ENCODE assay signal across 16 mouse cellular contexts in the genomic region with DNA sequence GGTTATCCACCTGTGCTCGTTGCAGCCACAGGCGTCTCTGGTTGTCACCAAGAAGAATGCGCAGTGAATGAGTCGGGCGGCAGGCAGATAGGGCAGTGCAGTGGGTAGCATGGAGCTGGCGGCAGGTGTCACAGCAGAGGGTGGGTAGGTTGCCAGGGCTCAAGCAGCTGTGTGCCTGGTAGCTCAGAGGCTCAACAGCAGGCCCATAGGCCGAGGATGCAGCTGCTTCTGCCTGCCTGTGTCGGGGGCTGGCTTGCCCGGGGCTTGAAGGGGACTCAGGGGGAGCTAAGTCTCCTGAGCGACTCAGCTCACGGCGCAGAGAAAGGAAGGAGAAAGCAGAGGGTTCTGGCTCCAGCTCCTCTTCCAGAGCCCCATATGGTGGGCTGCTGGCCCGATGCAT. TPM values are rescaled to one million over a fixed set of nuclear protein-coding genes. Genes with fewer than 3 reads are reported as not detected.
DNase-seq lines count a peak whose midpoint lies in the region; TF ChIP-seq lines count a peak whose summit lies in the region.
"Had no signal": no experiment of that assay in that cellular context is flagged by ENCODE, and none has a peak within 500 bp of the region (broad histone marks: within the 10 kb centered on the region; RNA-seq: fewer than 3 reads in every experiment).

No protein-coding gene starts in this region.

- peak; percentile 47 for DNase-seq in gastrocnemius, postnatal 14 days
- DNase-seq in gastrocnemius, adult 2 months: no peak
- DNase-seq in left cerebral cortex, adult 18-20 months (ENCODE audit: low spot score in 2 of 2): peak; percentile 16 to 18
- DNase-seq in left cerebral cortex, postnatal 14 days (ENCODE audit: low spot score in 2 of 2): no peak
- peak; percentile 30 for DNase-seq in right cerebral cortex, postnatal 25 days
- DNase-seq in right cerebral cortex, adult 18-20 months: no peak
- DNase-seq in adipocyte (ENCODE audit: low spot score): no peak
- DNase-seq in heart, postnatal 36 days: no peak
- DNase-seq: adrenal gland, postnatal 10 days; liver, embryonic 13.5 days; thymus, postnatal 36 days had no signal

- TF ChIP-seq CTCF in gastrocnemius, adult 2 months (IDR thresholded peaks at IDR 0.05): no peak

- no peak overlapping the region for H3K4me3 ChIP-seq in gastrocnemius, adult 2 months
- H3K4me3 ChIP-seq: forebrain, embryonic 12.5 days; kidney, embryonic 15.5 days; liver, embryonic 13.5 days; lung, embryonic 15.5 days had no signal

- intact Hi-C loops in gastrocnemius, postnatal 14 days (cut with DNase I; ENCODE audit: low total_unique reads): no loop called here
- intact Hi-C loops in gastrocnemius, adult 2 months (cut with DNase I): no loop called here
- intact Hi-C loops in left cerebral cortex, postnatal 14 days (cut with DNase I): no loop called here
- intact Hi-C loops in heart, postnatal 36 days (cut with DNase I): no loop called here

- H3K27ac ChIP-seq in gastrocnemius, adult 2 months: no peak overlapping the region
- H3K27ac ChIP-seq: forebrain, embryonic 12.5 days; kidney, embryonic 15.5 days; liver, embryonic 13.5 days; lung, embryonic 15.5 days; macrophage; stomach, postnatal 0 days had no signal

RNA-seq across cellular contexts. Expression of a gene that starts 2.7 kb away (rescaled TPM):
- 1 to 10 TPM in 1 of 2 experiments, under 1 TPM in 1; 0.86 to 1.4 TPM for total RNA-seq in gastrocnemius, postnatal 14 days (2021)
- total RNA-seq in gastrocnemius, adult 2 months (2021): 1 to 10 TPM; 1.5 to 2.3 TPM
- 10 to 100 TPM; 79.4 to 82.0 TPM for total RNA-seq in left cerebral cortex, adult 18-20 months (2021)
- 100 to 1,000 TPM; 125 to 142 TPM for total RNA-seq in left cerebral cortex, postnatal 14 days (2021)
- 1 to 10 TPM; 5.4 to 6.2 TPM for total RNA-seq in heart, postnatal 36 days (2021)

RNA-seq across cellular contexts. Expression of a gene that starts 8.7 kb away (rescaled TPM):
- 10 to 100 TPM; 11.5 to 12.0 TPM for total RNA-seq in gastrocnemius, postnatal 14 days (2021)
- total RNA-seq in gastrocnemius, adult 2 months (2021): 10 to 100 TPM; 13.0 to 15.2 TPM
- total RNA-seq in left cerebral cortex, adult 18-20 months (2021): 10 to 100 TPM; 94.7 to 98.6 TPM
- 10 to 100 TPM; 71.2 to 75.6 TPM for total RNA-seq in left cerebral cortex, postnatal 14 days (2021)
- 10 to 100 TPM; 19.6 to 24.0 TPM for total RNA-seq in heart, postnatal 36 days (2021)

RNA-seq across cellular contexts. Expression of a gene that starts 20.7 kb away (rescaled TPM):
- 1 to 10 TPM; 1.6 to 1.8 TPM for total RNA-seq in gastrocnemius, postnatal 14 days (2021)
- 1 to 10 TPM; 1.2 to 1.8 TPM for total RNA-seq in gastrocnemius, adult 2 months (2021)
- 1 to 10 TPM; 5.9 to 9.8 TPM for total RNA-seq in left cerebral cortex, adult 18-20 months (2021)
- 10 to 100 TPM in 1 of 2 experiments, 1 to 10 TPM in 1; 7.1 to 10.2 TPM for total RNA-seq in left cerebral cortex, postnatal 14 days (2021)
- 10 to 100 TPM; 22.5 to 27.2 TPM for total RNA-seq in heart, postnatal 36 days (2021)

RNA-seq across cellular contexts. Expression of a gene that starts 20.7 kb away (rescaled TPM):
- total RNA-seq in gastrocnemius, postnatal 14 days (2021): 1 to 10 TPM; 5.6 to 6.0 TPM
- 1 to 10 TPM; 5.2 to 8.1 TPM for total RNA-seq in gastrocnemius, adult 2 months (2021)
- 10 to 100 TPM; 19.9 to 21.5 TPM for total RNA-seq in left cerebral cortex, adult 18-20 months (2021)
- total RNA-seq in left cerebral cortex, postnatal 14 days (2021): 10 to 100 TPM; 20.4 to 20.9 TPM
- 10 to 100 TPM in 1 of 2 experiments, 1 to 10 TPM in 1; 9.4 to 10.8 TPM for total RNA-seq in heart, postnatal 36 days (2021)

RNA-seq across cellular contexts. Expression of a gene that starts 20.7 kb away (rescaled TPM):
- total RNA-seq in gastrocnemius, postnatal 14 days (2021): 10 to 100 TPM; 41.6 to 53.3 TPM
- 10 to 100 TPM; 42.6 to 43.8 TPM for total RNA-seq in gastrocnemius, adult 2 months (2021)
- total RNA-seq in left cerebral cortex, adult 18-20 months (2021): 100 to 1,000 TPM in 1 of 2 experiments, 10 to 100 TPM in 1; 88.7 to 103 TPM
- total RNA-seq in left cerebral cortex, postnatal 14 days (2021): 100 to 1,000 TPM in 1 of 2 experiments, 10 to 100 TPM in 1; 99.0 to 108 TPM
- total RNA-seq in heart, postnatal 36 days (2021): 10 to 100 TPM; 53.9 to 69.1 TPM

Comparison
In these comparisons a context has a peak if more than half of its experiments do, and no peak if none do; other contexts are left out.
1. DNase-seq: peak in gastrocnemius, postnatal 14 days (single experiment), left cerebral cortex, adult 18-20 months (2 of 2) and right cerebral cortex, postnatal 25 days (single experiment); none in gastrocnemius, adult 2 months (single experiment), left cerebral cortex, postnatal 14 days (0 of 2), right cerebral cortex, adult 18-20 months (single experiment), adipocyte (single experiment) and heart, postnatal 36 days (0 of 2).
2. RNA of a gene that starts 2.7 kb away (total RNA-seq): 125 to 142 TPM in left cerebral cortex, postnatal 14 days and 79.4 to 82.0 TPM in left cerebral cortex, adult 18-20 months; 5.4 to 6.2 TPM in heart, postnatal 36 days, 1.5 to 2.3 TPM in gastrocnemius, adult 2 months and 0.86 to 1.4 TPM in gastrocnemius, postnatal 14 days; every median in the first group is over 10 times any median in the second.